Mouse (Mus musculus) hindbrain, embryonic 16.5 days (tissue): ENCODE measurements around the gene 2900092C05Rik. TPM values are rescaled to one million over a fixed set of nuclear protein-coding genes. Genes with fewer than 3 reads are reported as not detected.

ENCODE experiments used
- polyA plus RNA-seq: library from polyadenylated mRNA; unstranded; fragments of >200 nt; fragmentation: Nextera tagmentation; extraction: Ambion mirVana; gene quantifications from 2 replicates; pipeline ENCODE4 v1.2.1, GENCODE M21; 2015

2900092C05Rik gene
- polyA plus RNA-seq, 1 experiment from 2014 or later: not detected

Other genes with a start within 250 kb of the 2900092C05Rik start
- not detected in 2 replicates for gene Vmn1r81, start 244.2 kb upstream of the 2900092C05Rik start, polyA plus RNA-seq
- not detected in 2 replicates for gene Vmn1r82, start 212.1 kb upstream of the 2900092C05Rik start, polyA plus RNA-seq
- not detected in 2 replicates for gene Vmn1r83, start 183.0 kb upstream of the 2900092C05Rik start, polyA plus RNA-seq
- not detected in 2 replicates for gene Vmn1r84, start 143.2 kb upstream of the 2900092C05Rik start, polyA plus RNA-seq
- 10.0 and 10.8 TPM in 2 replicates for gene Zfp551, start 89.8 kb upstream of the 2900092C05Rik start, polyA plus RNA-seq
- 31.1 and 36.4 TPM in 2 replicates for gene Zfp606, start 34.2 kb upstream of the 2900092C05Rik start, polyA plus RNA-seq
- gene Vmn2r53, start 96.3 kb downstream of the 2900092C05Rik start, polyA plus RNA-seq: 0.01 TPM in 2 replicates
- not detected in 2 replicates for gene Vmn2r54, start 127.8 kb downstream of the 2900092C05Rik start, polyA plus RNA-seq
- gene Vmn2r55, start 172.5 kb downstream of the 2900092C05Rik start, polyA plus RNA-seq: not detected in 2 replicates
- gene Vmn2r56, start 222.5 kb downstream of the 2900092C05Rik start, polyA plus RNA-seq: 0.03 TPM in 1 of 2 replicates, not detected in the other